Mouse (Mus musculus): ENCODE data around the gene Hypk.

Hypk gene

DNA sequence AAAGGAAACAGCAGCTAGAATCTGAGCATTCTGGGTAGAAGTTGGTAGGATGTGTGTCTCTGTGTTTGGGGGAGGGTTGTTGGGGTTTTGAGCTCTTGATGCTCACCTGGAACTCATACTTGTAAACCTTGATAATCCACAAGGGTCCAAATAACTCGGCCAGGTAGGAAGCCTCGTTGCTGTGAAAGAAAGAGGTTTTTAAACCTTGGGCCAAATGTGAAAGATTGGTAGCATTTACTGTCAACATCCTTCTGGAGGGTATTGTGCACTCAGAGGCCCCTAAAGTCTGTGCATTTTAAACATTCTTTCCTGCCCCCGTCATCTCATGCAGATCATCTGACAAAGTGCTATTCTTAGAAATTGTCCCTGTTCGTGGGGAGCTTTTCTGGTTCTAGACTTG is at the start of gene Hypk:
Gene Hypk, plus strand, starts transcription at position 301 of the 400 bp plus-strand sequence.
- peak; percentile 4 for DNase-seq (ENCODE audit: low read depth, low spot score)

DNA sequence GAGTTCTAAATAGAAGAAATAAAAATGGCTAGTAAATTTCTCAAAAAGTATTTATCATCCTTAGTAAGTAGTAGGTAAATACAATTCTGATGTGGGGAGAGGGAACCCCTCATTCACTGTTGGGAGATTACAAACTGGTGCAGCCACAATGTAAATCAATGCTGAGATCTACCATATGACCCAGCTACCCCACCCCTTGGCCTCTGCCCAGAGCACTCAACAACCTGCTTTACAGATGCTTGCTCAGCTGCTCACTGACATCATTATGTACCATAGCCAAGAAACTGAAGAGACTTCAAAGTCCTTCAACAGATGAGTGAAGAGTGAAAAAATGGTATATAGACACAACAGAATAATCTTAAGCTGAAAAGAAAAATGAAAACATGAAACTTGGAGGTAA is 49.8 kb upstream of the Hypk start:
- DNase-seq (ENCODE audit: low read depth, low spot score): no peak

DNA sequence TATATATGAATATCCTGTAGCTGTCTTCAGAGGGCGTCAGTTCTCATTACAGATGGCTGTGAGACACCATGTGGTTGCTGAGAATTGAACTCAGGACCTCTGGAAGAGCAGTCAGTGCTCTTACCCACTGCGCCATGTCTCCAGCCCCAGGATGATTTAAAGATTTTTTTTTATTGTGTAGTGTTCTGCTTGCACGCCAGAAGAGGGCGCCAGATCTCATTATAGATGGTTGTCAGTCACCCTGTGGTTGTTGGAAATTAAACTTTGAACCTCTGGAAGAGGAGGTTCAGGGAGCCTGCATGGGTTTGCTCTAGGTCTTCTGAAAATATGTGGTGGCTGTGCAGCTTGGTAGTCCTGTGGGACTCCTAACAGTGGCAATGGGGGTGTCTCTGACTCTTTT is 44.9 kb upstream of the Hypk start:
- DNase-seq (ENCODE audit: low read depth, low spot score): peak; percentile 76

DNA sequence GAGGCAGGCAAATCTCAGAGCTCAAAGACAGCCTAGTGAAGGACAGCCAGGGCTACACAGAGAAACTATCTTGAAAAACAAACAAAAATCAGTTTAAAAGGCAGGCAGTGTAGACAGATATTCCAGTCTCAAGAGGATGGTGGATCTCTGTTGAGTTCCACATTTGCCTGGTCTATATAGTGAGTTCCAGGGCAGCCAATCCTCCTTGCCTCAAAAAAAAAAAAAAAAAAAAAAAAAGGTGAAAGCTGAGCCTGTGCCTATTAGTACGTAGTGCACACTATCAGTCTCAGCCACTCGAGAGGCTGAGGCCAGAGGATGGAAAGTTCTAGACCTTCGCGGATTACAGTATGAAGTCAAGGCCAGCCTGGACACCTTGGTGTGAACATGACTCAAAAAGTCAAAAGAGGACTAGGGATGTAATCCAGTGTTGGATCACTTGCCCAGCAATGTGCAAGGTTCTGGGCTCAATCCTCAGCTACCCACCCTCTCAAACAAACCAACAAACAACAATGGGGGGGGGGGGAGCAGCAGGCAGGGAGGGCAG is 40.2 kb upstream of the Hypk start:
- no peak for DNase-seq (ENCODE audit: low read depth, low spot score)

DNA sequence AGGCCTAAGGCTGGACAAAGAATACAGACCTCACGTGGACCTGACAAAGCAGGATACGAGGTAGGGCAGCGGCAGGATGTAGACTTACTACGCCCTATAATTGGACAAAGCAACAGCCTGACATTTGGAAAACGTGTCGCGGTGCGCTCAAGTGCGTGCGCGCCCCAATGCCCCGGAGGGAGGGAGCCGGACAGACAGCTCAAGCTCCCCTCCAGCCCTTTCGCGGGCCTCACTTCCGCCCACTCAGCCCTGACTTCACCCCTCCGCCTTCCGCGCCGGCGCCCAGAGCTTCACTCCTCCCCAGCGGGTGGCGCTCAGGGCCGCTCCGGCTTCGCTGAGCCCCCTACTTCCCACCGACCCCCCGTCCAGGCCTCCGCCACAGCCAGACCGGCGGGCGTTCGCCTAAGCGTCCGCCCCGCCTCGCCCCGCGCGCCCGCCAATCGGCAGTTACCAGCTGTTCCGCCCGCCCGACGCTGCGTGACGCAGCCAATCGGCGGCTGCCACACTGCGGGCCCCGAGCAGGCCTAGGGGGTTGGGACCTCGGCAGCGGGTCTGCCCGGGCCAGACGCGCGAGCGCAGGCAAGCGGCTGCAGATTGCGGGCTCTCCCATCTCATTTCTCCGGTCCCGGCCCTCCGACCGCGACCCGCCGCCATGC is 39.6 kb upstream of the Hypk start, which contains the start of the genes Pdia3 and Catsper2:
Gene Pdia3, plus strand, starts transcription at position 389 of the 656 bp plus-strand sequence.
Gene Catsper2, minus strand, starts transcription at position 406 of the 656 bp plus-strand sequence.
- DNase-seq (ENCODE audit: low read depth, low spot score): peak; percentile 97

DNA sequence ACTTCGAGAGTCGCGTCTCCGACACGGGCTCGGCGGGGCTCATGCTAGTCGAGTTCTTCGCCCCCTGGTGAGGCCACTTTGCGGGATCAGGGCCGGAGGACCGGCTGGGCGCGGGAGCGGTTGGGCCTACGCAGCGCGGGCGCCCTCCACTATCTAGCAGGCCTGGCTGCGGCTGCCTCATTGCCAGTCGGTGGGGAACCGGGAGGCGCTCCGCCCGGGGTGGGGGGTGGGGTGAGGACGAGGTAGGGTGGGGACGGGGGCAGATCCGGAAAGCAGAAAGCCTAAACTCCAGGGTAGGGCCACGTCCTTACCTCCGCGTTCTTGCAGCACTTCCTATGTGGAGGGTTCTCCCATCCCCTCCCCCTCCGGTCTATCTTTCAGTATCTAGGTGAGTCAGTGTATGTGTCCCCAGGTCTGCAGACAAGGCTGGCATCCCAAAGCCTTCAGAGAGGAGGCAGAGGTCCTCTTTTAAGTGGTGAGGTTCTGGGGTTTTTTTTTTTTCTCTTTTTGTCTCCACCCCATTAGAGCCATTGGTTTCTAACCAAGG is 38.9 kb upstream of the Hypk start:
- DNase-seq (ENCODE audit: low read depth, low spot score): peak; percentile 76

DNA sequence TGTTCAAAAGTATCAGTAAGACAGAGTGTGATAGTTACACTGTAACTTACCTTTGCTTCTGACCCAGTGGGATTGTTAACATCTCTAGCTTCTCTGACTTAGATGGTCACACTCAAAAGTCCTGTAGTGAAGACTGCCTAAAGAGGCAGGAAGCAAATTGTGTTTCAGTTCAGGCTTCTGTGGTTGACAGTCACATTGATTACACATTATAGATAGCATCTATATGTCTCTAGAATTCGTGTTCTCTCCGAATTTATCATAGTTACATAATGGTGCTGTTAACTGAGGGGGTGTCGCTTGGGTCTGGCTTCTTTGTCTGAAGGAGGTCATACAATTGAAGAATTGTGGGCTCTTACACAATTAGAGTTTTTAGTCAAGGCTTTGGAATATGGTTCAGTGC is 38.0 kb upstream of the Hypk start:
- DNase-seq (ENCODE audit: low read depth, low spot score): no peak

DNA sequence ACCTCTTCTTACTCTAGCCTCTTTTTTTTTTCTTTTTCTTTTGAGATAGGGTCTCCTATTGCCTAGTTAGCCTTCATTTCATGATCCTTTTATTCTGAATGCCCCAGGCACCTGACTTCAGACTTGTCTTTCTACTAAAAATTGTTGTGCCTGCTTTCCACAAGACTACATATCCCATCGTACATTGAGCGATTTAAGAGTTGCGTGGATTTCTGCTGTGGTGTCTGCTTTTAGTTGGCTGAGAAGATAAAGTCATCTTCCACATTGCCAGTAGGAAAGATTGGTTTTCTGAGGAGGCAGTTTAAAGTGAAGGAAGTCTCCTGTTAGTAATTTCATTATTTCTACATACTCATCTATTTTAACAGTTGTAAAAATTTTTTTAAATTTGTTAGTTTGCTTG is 37.5 kb upstream of the Hypk start:
- no peak for DNase-seq (ENCODE audit: low read depth, low spot score)

DNA sequence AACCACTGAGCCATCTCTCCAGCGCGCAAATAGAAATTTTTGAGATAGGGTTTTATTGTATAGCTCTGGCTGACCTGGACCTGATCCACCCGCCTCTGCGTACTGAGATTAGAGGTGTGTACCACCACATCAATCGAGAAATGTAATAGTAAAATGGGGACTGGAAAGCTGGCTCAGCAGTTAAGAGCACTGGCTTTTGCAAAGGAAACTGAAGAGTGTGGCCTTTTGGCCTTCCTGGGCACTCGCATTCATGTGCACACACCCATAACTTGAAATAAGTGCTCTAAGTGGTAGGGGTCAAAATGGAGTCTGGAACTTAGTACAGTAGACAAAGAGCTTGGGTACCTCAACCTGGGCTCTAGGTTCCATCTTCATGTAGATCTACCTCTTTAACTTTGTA is 36.7 kb upstream of the Hypk start:
- DNase-seq (ENCODE audit: low read depth, low spot score): no peak

DNA sequence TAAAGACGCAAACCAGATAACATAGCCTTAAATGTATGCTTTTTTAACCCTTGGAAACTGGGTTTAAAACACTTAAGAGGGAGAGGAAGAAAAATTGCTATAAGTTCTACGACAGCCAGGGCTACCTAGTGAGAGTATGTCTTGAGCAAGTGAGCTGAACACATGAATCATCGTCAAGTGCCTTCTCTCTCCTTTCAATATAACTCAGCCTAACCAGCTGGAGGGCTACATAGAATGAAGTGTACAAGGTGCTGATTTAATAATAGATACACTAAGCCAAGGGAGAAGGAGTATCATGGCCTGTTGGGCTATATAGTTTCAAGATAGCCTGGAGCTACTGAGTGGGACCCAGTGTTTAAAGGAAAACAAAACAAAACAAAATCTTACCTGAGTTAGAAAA is 34.6 kb upstream of the Hypk start:
- DNase-seq (ENCODE audit: low read depth, low spot score): no peak

DNA sequence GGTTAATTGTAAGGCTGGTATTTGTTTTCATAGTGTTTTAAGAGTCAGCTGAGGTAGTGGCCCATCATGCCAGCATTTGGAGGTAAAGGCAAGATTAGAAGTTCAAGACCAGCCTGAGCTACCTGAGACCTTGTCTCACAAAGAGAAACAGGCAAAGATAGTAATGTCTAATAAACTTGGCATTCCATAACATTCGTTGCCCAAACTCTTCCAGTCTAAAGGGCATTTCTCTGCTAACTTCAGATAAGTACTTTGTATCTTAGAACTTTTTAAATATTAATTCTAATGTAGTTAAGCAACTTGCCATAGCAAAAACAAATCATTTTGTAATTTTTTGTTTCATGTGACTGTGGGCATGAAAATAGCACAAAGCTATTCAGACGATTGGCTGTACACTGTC is 29.9 kb upstream of the Hypk start:
- no peak for DNase-seq (ENCODE audit: low read depth, low spot score)

DNA sequence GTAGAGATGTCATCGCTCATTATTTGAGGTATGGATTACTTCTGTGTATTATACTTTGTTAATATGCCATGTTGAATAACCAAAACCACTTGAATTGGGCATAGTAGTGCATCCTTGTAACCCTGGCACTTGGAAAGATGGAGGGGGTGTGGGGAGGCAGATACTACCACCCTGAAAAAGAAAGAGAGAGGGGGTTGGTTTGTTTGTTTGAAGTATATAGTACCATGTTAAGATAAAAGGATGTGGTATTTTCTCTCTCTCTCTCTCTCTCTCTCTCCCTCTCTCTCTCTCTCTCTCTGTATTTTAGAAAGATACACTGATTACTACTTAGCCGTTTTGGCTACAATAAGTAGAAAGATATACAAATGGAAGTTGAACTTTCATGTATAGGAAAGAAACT is 27.2 kb upstream of the Hypk start:
- DNase-seq (ENCODE audit: low read depth, low spot score): no peak

DNA sequence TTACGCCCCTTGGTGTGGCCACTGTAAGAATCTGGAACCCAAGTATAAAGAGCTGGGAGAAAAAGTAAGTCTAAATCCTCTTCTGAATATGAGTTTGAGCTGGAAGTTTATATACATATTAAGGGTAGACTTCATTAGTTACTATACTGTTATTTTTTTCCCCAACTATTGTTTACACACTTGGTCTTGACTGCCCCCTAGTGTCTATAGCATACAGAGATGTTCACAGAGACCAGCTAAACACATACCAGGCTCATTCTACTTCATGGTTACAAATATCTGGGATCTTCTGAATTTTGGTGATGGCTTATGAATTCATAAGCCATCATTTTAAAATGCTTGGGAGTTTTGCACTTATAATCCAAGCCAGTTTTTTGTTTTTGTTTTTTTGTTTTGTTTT is 18.2 kb upstream of the Hypk start:
- DNase-seq (ENCODE audit: low read depth, low spot score): peak; percentile 48

DNA sequence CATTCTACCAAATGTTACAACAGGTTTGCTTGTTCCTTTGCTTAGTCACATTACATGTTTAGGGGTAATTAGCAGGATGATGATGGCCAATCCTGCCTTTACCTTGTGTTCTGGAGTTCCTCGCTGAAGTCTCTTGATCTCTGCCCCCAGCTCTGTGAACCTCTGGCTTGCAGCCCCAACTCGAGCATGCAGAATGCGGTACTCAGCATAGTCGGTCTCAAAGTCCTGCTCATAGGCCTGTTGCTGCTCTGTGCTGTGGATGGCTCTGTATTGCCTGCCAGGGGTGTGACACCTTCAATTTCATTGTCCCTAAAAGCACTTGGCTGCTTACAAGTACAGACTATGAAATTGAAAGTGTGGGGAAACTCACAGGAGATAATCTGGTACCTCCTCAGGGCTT is 13.3 kb upstream of the Hypk start:
- no peak for DNase-seq (ENCODE audit: low read depth, low spot score)

DNA sequence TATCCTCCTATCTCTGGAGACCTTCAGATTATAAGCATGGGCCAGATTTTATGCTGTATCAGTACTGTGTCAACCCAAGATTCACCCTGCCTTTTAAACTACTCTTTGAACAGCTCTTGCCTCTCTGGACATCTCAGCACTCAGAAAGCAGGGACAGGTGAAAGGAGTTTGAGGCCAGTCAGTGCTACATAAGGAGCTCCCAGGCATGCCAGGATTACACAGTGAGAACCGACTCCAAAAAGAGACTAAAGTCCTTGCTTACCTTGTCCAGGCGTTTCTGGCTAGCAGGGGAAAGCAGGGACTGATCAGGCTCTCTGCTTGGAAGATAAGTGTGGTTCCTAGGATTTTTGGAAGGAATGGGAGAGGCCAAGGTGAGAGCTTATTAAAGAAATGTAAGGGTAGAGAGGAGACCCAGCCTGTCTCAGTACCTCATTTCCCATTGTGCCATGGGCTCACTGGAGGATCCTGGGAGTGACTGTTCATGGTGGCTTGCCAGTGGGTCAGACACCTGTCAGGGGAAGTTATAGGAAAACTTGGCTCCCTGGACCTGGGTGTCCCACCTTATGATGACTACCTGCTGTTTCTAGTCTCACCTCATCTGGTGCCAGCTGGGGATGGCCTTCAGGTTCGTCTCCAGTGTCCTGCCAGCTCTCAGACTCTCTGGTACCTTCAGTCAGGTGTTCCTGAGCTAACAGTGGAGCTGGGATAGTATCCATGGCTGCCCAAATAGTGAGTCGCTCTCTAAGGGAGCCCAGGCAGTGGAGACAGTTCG is 12.1 kb upstream of the Hypk start:
- no peak for DNase-seq (ENCODE audit: low read depth, low spot score)

DNA sequence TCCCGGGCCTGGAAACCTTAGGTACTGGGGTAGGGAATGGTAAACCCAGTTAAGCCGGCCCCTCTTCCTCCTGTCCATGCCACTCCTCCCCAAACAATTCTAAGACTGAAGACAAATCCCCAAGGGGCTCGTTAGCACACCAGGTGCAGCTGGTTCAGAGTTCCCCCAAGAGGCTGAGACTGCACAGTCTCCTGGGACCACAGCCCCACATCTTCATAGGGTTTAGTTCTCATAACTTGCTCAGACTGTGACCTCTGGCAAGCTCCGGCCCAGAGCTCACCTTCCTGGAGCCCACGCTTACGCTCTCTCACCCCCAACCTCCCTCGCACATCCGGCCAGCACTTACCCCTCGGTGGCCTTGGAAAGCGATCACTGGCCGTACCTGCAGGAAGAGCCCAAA is 11.3 kb upstream of the Hypk start:
- peak; percentile 94 for DNase-seq (ENCODE audit: low read depth, low spot score)

DNA sequence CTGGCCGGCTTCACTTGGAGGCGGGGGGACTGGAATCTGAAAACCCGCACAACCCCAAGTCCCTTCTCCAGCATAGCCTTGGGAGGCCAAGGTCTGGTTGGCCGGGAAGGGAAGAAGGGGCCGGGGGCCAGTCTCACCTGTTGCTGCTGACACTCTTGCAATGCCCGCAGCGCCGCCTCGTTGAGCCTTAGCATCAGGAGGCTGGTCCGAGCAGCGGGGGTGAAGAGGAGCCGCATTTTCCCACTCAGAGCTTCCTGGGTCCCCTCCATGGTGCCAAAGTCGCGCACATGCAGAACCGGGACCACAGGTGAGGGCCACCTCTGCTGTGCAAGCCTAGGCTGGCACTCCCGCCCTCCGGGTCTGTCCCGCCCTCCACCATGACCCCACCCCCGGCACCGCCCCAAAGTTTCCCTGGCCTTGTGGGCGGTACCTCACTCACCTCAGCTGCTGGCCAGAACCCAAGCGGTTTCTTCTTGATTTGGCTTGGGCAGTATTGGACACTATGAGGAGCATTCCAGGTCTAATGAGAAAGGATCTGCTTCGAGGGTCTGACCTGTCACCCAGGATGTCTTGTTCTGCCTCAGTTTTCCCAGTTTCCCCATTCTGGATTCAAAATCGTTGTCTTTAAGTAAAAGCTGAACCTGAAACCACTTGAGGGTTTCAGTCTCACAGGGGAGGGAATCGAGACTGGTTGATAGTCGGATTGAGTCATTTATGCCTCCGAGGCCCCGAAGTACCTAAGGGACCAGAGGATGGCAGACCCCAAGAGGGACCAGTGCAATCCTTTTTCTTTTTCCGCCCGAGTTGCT is 10.6 kb upstream of the Hypk start:
- DNase-seq (ENCODE audit: low read depth, low spot score): peak; percentile 95

DNA sequence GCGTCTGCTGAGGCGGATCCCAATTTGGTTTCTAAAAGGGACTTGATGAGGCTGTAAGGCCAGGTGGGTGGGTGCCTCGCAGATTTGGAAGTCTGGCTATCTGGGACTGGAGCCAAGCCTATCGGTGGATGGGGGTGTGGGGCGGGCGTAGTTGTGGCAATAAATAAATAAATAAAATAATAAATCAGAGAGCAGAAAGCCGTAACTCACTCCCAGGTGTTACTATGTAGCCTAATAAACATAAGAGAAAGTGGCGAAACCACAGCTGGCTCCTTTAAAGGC is 10.1 kb upstream of the Hypk start:
- DNase-seq (ENCODE audit: low read depth, low spot score): no peak

DNA sequence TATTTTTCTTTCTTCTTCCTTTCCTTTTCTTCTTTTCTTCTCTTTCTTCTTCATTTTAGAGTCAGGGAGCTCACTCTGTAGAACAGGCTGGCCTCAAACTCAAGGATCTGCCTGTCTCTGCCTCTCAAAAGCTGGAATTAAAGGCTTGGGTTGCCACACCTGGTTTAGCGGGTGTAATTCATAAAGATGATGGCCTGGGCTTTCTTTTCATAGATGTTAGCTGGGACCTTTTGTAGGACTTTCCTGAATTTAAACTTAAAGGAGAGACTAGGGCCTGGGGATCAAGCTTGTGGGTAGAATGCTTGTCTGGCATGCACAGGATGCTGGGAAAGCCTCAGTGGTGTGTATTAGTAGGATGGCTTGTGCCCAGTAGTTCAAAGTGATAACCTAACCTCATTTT is 8.9 kb upstream of the Hypk start, which contains the start of gene Ell3:
Gene Ell3, minus strand, starts transcription at position 101 of the 400 bp plus-strand sequence.
- no peak for DNase-seq (ENCODE audit: low read depth, low spot score)

DNA sequence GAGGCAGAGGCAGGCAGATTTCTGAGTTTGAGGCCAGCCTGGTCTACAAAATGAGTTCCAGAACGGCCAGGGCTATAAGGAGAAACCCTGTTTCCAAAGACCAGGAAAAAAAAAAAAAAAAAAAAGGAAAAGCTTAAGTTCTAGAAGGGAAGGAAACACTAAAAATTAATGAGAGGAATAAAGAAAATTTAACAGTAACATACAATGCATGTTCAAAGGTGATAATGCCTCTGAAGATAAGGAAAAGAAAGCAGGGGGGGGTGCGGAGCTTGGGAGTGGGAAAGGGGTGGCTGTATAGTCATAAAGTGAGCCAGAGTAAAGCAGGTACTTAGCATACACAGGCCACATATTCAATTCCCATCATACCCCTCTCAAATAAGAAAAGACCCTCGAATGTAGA is 8.0 kb upstream of the Hypk start:
- no peak for DNase-seq (ENCODE audit: low read depth, low spot score)

DNA sequence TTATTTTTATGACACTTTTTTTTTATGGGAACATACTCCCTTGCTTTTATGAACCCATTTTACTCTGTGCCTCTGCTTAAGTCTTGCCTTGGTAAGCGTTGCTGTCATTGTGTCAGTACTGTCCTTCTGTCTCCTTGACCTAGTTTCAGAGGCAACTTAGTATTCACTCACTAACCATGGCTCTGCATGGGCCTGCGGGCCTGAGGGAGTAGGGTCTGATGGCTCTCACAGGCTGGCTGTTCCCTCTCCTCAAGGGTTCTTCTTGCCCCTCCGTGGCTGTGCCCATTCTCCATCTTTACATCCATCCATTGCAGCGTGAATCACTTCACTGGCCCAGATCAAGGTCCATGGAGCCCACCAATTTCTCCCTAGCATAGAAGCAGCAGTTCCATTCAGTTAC is 6.6 kb upstream of the Hypk start:
- DNase-seq (ENCODE audit: low read depth, low spot score): no peak

DNA sequence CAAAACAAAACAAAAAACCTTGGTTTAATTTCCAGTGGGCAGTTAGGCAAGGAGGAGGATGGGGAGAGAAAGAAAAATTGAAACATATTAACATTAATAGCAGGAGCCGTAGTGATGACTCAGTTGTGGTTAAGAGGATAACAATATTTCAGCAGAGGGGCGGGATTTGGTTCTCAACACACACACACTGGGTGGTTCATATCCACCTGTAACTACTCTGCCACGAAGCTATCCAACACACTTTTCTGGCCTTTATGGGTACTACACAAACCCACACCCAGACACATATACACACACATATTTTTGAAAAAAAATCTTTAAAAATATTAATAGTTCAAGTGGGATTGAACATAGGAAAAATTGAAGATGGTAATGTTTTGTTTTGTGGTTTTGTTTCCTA is 6.1 kb upstream of the Hypk start:
- DNase-seq (ENCODE audit: low read depth, low spot score): peak; percentile 50

Data from A20 (cell line).